Mouse (Mus musculus) MEL (cell line): Measurements from ENCODE around the gene Cops4.
A peak's percentile ranks its signal among the peaks of the same experiment; 100 is the strongest.

Experiments used
- CTCF ChIP-seq, 3 experiments: IDR thresholded peaks in 2 of 3; conservative IDR thresholded peaks in 1 of 3; 2 replicates each; pipeline ENCODE4 v1.5.1; 2011 to 2012; ENCODE audit warnings: low read length in 3 of 3, low read depth in 2 of 3, mild to moderate bottlenecking in 2 of 3, improper control_type of control experiment in 1 of 3, inconsistent platforms in 1 of 3, mixed read lengths in 1 of 3, moderate library complexity in 1 of 3; ENCODE audit not compliant: control insufficient read depth in 1 of 3, insufficient read depth in 1 of 3, poor library complexity in 1 of 3, severe bottlenecking in 1 of 3
- EP300 ChIP-seq, 2 experiments: IDR thresholded peaks; 2 replicates each; pipeline ENCODE4 v1.6.1; 2011; ENCODE audit warnings: improper control_type of control experiment in 2 of 2, low read length in 2 of 2, low read depth in 1 of 2, mild to moderate bottlenecking in 1 of 2
- GATA1 ChIP-seq: IDR thresholded peaks from 2 replicates; pipeline ENCODE4 v1.6.1; 2011; ENCODE audit warnings: low read depth, low read length, improper control_type of control experiment
- MAZ ChIP-seq: IDR thresholded peaks from 2 replicates; pipeline ENCODE4 v1.6.1; 2012; ENCODE audit warnings: low read depth, mild to moderate bottlenecking, inconsistent platforms, low read length, improper control_type of control experiment
- POLR2A ChIP-seq, 2 experiments: IDR thresholded peaks; 2 replicates each; pipeline ENCODE4 v1.6.1; 2011 to 2012; ENCODE audit warnings: low read length in 2 of 2, mild to moderate bottlenecking in 2 of 2, control low read depth in 1 of 2, improper control_type of control experiment in 1 of 2, low read depth in 1 of 2, moderate library complexity in 1 of 2; ENCODE audit not compliant: control insufficient read depth in 1 of 2, insufficient read depth in 1 of 2, poor library complexity in 1 of 2
- POLR2AphosphoS2 ChIP-seq: IDR thresholded peaks from 2 replicates; pipeline ENCODE4 v1.6.1; 2011; ENCODE audit warnings: low read length, improper control_type of control experiment
- POLR2AphosphoS5 ChIP-seq: IDR thresholded peaks from 2 replicates; pipeline ENCODE4 v1.6.1; 2012; ENCODE audit warnings: low read depth, borderline replicate concordance, mild to moderate bottlenecking, inconsistent platforms, low read length, moderate library complexity, mixed read lengths
- RAD21 ChIP-seq: IDR thresholded peaks from 2 replicates; pipeline ENCODE4 v1.6.1; 2011; ENCODE audit warnings: mild to moderate bottlenecking, low read depth, low read length, improper control_type of control experiment
- SIN3A ChIP-seq: IDR thresholded peaks from 2 replicates; pipeline ENCODE4 v1.6.1; 2012; ENCODE audit warnings: low read length, improper control_type of control experiment, inconsistent platforms
- TBP ChIP-seq: IDR thresholded peaks from 2 replicates; pipeline ENCODE4 v1.8.0; 2011; ENCODE audit warnings: low read depth, low read length, improper control_type of control experiment
- TCF12 ChIP-seq: IDR thresholded peaks from 2 replicates; pipeline ENCODE4 v1.6.1; 2014; ENCODE audit warnings: low read depth, mild to moderate bottlenecking, inconsistent platforms, low read length, improper control_type of control experiment, moderate library complexity
- ZKSCAN1 ChIP-seq: IDR thresholded peaks from 2 replicates; pipeline ENCODE4 v1.6.1; 2012; ENCODE audit warnings: low read depth, mild to moderate bottlenecking, inconsistent platforms, low read length, improper control_type of control experiment, moderate library complexity

GRCm38 (mm10) chr5:100557537-100557936, 39.4 kb downstream of the Cops4 start:
- TF ChIP-seq SIN3A (no peak), CTCF (IDR thresholded peaks at IDR 0.05 in 2 of 3, conservative IDR thresholded peaks at IDR 0.05 in 1 of 3; ENCODE audit: control insufficient read depth in 1 of 3, insufficient read depth in 1 of 3, low read depth in 2 of 3, low read length in 3 of 3, poor library complexity in 1 of 3, severe bottlenecking in 1 of 3) (no peak), EP300 (IDR thresholded peaks at IDR 0.05; ENCODE audit: low read depth in 1 of 2, low read length in 2 of 2) (peak in 1 of 2 experiments; percentile 40; a peak in 1 of 4 replicates), POLR2AphosphoS2 (no peak), GATA1 (no peak), TCF12 (no peak), MAZ (no peak), POLR2A (IDR thresholded peaks at IDR 0.05; ENCODE audit: control insufficient read depth in 1 of 2, insufficient read depth in 1 of 2, low read depth in 1 of 2, low read length in 2 of 2, poor library complexity in 1 of 2) (no peak), POLR2AphosphoS5 (no peak), RAD21 (no peak), TBP (no peak), ZKSCAN1 (no peak)
